Mouse (Mus musculus): ENCODE results near the gene Gm20715.
"Not testable (repeated sequence)": the region's sequence is repeated elsewhere in the genome, so short reads cannot be mapped to it uniquely, and the experiment has no call there.

Gene Gm20715

DNA sequence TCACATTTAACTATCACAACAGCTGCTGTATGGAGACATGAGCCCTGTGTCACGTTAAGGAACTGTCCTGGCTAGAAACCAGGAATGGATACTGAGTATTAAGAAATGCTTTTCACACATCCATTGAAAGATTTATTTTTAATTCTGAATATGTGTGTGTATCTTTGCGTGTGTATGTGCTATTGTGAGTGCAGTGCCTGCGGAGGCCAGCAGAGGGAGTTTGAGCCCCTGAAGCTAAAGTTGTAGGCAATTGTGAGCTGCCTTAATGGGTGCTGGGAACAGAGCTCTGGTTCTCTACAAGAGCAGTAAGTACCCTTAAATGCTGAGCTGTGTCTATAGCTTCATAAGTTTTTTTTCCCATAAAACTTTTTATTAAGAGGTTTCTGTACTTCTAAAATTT is 19.3 kb downstream of the Gm20715 start:
- DNase-seq (ENCODE audit: low spot score in 2 of 2), result no peak

GRCm38 (mm10) chr7:6430342-6430741 is 20.3 kb downstream of the Gm20715 start:
- DNase-seq (ENCODE audit: low spot score in 2 of 2), result peak; percentile 2 to 24

- DNase-seq (ENCODE audit: low spot score in 2 of 2), result no peak
These were observed 28.3 kb downstream of the Gm20715 start, which contains the start of gene Olfr1344 for GRCm38 (mm10) chr7:6438388-6438787. Gene Olfr1344 (plus strand): TSS chr7:6438688.

- no peak for DNase-seq (ENCODE audit: low spot score in 2 of 2)
These were observed 31.1 kb downstream of the Gm20715 start for GRCm38 (mm10) chr7:6441173-6441572.

DNA sequence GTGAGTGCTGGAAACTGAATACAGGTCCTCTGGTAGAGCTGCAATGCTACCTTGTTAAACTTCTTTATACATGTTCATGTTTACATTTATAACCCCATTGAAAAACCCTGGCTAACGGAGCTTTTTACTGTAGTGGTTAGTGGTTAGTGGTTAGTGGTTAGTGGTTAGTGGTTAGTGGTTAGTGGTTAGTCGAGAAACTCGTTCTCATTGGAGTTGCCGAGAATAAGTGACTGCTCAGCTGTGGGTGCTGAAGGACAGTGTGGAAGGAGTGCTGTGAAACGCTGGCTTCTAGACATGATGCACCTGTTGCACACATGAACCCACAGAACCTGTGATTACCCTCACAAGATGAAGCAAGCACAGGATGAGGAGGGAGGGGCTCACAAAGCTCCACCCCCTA is 37.7 kb downstream of the Gm20715 start:
- no peak for DNase-seq (ENCODE audit: low spot score in 2 of 2)

DNA sequence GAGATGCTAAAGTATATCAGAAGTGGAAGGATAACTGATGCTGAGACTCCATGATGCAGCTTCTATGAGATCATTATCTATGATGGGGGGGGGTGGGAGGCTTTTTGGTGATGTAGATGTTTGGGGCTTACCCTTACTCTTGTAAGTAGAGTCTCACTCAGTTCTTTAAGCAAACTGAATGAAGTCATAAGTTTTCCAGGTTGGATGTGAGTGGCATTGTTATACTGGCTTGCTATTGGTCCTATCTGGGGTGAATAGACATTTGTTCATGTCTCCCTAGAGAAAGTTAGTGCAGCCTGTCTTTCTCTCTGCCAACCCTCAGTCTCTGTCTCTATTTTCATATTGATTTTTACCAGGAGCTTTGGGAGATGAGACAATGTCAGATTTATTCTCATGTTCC is 45.8 kb downstream of the Gm20715 start, which contains the start of gene Olfr1336:
Gene Olfr1336 (plus strand): TSS at position 301 of the 400 bp plus-strand sequence.
- DNase-seq (ENCODE audit: low spot score in 2 of 2), result no peak

GRCm38 (mm10) chr7:6456399-6456798 is 46.3 kb downstream of the Gm20715 start:
- DNase-seq (ENCODE audit: low spot score in 2 of 2), result no peak

- DNase-seq (ENCODE audit: low spot score in 2 of 2), result no peak
These were observed 56.9 kb downstream of the Gm20715 start, which contains the start of gene Olfr1346 for GRCm38 (mm10) chr7:6466951-6467350. Gene Olfr1346 (plus strand): TSS chr7:6467101.

DNA sequence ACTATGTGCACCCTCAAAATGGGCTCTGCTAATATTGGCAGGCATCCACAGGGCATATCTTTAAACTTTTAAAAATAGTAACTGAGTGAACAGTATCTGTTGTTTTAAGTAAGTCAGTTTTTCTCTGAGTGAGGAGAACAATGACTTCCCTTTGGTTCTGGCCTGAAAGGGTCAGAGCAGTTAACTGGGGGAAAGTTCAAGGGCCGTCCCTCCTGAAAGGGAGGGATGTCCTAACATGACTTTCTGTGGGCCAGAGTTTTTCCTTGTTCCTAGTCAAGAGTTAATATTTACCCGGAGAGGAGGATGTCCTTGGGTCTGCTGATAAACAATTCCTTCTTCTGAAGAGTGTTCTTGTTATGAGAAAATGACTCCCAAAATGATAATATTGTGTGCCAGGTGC is 67.6 kb downstream of the Gm20715 start:
- DNase-seq (ENCODE audit: low spot score in 2 of 2), result not testable (repeated sequence)

GRCm38 (mm10) chr7:6486841-6487240 is 76.8 kb downstream of the Gm20715 start, which contains the start of gene Olfr5:
Gene Olfr5 (minus strand): TSS chr7:6486941.
- no peak for DNase-seq (ENCODE audit: low spot score in 2 of 2)

Measured in natural killer cell, adult 2 months (primary cell).